Mouse (Mus musculus): ENCODE data around the gene Mbip. TPM values are rescaled to one million over a fixed set of nuclear protein-coding genes. Genes with fewer than 3 reads are reported as not detected.

Mbip gene
- total RNA-seq, 2 experiments from 2014 or later = 17.1 to 23.4 TPM

- DNase-seq (ENCODE audit: low spot score in 2 of 2) = no peak
Measured at GRCm38 (mm10) chr12:56296524-56296923, 49.2 kb downstream of the Mbip start.

- no peak for DNase-seq (ENCODE audit: low spot score in 2 of 2)
Measured at GRCm38 (mm10) chr12:56295160-56295559, 50.5 kb downstream of the Mbip start.

GRCm38 (mm10) chr12:56288548-56288947 lies 57.1 kb downstream of the Mbip start:
- DNase-seq (ENCODE audit: low spot score in 2 of 2) = no peak

GRCm38 (mm10) chr12:56286828-56287227 lies 58.9 kb downstream of the Mbip start:
- DNase-seq (ENCODE audit: low spot score in 2 of 2) = no peak

- DNase-seq (ENCODE audit: low spot score in 2 of 2) = no peak
Measured at GRCm38 (mm10) chr12:56284210-56284609, 61.5 kb downstream of the Mbip start.

- DNase-seq (ENCODE audit: low spot score in 2 of 2) = no peak
Measured at GRCm38 (mm10) chr12:56281649-56282048, 64.0 kb downstream of the Mbip start.

Other genes starting within 250 kb of the Mbip start
- gene Nkx2-1, start 191.0 kb upstream of the Mbip start, total RNA-seq (2021) = under 1 TPM; 0.62 to 0.76 TPM

Data from layer of hippocampus, postnatal 14 days (tissue).